Mouse (Mus musculus) adrenal gland (tissue): ENCODE results near the gene Kcnj4.

Experiments
- intact Hi-C: fragments of 180-260 bp; cut with DNase I; formaldehyde crosslinking; loops from one replicate; pipeline ENCODE4 v1.15.1; 2025

Kcnj4 gene

DNA sequence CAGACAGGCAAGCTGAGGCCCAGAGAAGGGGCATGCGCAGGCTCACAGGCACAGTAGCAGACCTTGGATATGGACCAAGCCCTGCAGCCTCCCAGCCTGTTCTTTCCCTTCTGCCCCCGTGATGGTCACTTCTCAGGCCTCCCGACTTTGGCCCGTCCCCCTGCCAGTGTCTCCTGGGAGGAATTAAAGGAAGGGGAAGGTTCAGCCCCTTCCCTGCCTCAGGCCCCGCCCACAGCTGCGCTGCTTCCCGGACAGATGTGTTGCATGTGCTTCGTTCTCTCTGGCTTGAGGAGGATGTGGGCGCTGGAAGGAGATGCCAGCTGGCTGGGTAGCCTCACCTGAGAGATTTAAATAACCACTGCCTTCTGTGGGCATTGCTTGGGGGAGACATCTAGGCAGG lies 8.9 kb upstream of the Kcnj4 start:
- intact Hi-C loops: no loop called here

DNA sequence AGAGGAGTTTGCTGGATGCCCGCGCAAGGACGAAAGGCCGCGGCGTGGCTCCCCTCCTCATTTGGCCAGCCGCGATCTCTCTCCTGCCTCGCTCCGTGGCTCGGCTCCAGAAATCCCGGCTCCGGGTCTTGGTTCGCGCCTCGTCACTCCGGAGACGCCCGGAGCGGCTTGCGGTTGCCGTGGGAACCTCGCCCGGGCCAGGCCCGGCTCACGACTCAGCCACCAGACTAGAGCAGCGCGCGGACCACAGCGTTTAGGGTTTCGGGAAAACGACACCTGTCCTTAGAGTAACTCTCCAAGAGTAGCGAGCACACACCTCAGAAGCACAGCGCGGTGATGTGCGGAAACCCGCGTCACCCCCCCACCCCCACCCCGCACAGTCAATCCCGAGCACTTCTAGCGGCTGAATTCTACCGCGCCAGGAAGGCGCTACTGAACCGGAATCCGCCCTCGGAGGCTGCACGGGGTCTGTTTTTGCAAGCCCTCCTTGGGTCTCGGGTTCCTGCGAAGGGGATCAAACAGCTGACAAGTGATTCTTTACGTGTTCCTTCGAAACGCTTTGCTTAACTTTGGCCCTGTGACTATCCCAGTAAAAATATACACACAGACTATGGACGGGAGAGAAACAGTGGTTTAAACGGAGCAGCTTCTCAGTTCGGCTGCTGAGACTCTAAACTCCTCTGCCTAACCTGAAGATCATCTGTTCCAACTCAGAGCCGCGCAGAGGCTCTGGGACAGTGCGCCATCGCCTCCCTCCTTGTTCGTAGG lies 6.7 kb upstream of the Kcnj4 start:
- intact Hi-C loops: no loop called here

DNA sequence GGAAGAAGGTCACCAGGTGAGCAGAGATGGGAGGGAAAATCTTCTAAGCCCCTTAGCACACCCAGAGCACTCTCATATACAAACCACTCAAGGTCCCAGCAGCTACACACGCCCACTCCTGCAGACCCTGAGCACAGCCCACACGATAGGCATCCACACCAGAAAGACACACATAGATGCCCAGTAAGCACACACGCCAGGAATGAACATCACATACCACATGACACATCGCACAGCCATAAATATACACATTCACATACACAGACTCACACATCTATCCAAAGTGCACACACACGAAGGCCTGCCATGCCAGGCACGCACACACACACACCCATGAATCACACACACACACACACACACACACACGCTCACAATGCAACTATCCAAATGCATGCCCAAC lies 5.4 kb upstream of the Kcnj4 start:
- intact Hi-C loops: no loop called here

DNA sequence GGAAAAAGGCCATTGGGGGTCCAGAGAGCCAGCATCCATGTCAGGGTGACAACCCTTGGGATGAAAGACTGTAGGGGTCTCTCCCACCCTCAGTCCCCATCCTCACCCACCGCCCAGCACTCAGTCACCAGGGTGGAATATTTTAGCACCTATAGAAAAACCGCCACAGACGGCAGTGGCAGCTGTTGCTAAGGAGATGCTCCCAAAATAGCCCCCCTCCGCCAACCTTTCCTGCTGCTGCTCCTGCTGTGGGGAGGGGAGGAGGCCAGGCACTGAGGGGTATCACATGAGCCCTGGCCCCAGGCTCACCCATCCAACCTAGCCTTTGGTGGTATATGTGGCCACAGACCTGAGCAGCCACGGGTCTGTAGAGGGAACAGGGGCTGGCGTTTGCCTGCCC lies 5.0 kb upstream of the Kcnj4 start:
- intact Hi-C loops: no loop called here

DNA sequence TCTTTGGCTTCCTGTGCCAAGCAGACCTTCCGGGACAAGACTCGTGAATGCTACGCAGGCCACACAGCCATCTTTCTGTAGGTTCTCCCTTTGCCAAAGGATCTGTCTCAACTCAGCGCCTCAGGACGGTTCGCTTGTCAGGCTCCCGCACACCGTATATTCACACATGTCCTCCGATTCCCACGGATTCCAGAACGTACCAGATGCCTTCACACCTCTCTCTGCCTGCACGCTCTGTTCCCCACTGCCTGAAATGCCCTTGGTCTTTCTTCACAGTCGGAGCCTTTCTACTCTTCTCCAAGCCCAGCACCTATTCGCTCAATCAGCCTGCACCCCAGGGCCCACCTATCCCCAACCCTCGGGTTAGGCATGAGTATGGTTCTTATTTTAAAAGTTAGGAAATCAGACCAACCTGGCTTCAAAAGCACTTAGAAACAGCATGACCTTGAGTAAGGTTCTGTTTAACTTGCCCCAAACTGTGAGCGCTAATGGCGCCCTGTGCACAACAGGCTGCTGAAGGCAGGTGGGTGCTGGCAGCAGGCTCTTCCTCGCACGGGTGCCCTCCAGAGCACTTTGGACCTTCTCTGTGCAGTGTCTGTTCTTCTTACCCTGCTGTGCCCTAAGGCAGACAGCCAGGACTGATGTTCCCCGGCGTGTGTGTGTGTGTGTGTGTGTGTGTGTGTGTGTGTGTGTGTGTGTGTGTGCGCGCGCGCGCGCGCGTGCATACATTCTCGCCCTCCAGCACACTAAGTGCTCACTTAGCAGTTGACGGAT lies 2.2 kb upstream of the Kcnj4 start:
- intact Hi-C loops: no loop called here

DNA sequence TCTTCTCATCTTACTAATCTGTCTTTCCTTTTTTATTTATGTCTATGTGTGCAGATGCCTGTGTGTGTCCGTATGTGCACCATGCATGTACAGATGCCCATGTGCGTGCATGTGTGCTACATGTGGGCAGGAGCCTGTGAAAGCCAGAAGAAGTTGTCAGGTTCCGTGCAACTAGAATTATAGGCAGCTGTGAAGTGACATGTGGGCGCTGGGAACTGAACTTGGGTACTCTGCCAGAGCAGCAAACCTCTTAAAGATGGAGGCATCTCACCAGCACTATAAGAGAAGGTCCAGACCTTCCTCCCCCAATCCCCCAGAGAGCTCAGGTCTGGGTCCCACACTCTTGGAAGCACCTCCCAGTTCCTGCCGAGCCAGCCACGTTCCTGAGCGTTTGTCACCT lies 1.4 kb upstream of the Kcnj4 start:
- intact Hi-C loops: no loop called here

DNA sequence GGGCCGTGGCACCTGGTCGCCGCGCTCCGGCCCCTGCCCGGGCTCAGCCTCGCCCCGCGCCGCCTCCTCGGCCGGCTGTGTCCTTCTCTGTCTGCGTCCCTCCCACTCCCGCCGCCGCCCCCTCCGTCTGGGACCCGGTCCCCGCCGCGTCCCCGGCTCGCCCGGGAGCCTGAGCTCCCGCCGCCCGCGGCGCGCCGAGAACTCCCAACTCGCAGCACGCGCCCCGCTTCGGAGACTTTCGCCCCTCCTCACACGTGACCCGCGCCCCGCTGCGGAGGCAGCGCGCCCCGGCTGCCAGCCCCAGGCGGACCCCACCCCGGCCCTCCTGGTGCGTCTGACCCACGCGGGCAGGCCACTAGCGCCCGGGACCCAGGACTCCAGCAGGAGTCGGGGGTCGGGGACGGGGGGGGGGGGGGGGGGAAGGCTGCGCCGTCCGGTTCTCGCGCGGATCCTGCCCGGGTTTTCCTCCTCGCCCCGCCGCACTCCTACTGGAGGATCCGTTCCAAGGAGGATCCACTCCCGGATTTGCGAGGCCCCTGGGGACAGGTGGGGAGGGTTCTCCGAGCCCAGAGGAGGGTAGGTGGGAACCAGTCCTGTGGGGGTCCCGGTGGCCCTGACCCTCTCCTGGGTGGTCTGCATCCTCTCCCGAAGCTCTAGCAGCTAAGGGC lies 709 bp upstream of the Kcnj4 start:
- intact Hi-C loops: no loop called here

DNA sequence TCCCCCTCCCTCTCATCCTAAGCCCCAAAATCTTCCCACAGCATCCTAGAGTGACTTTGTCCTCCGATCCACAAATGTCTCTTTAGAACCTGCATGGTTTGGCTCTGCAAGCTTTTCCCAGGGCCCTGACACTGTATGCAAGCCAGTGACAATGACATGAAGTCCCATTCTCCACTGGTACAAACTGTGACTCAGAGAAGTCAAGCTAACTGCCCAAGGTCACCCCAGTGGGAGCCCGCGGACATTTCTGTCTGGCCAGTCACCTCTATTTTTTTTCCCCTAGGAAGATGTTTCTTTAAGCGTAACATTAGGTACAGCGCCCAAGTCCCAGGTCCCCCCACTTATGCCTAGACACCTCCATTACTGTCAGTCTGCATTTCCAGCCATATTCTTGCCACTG lies 1.6 kb downstream of the Kcnj4 start:
- intact Hi-C loops: no loop called here

DNA sequence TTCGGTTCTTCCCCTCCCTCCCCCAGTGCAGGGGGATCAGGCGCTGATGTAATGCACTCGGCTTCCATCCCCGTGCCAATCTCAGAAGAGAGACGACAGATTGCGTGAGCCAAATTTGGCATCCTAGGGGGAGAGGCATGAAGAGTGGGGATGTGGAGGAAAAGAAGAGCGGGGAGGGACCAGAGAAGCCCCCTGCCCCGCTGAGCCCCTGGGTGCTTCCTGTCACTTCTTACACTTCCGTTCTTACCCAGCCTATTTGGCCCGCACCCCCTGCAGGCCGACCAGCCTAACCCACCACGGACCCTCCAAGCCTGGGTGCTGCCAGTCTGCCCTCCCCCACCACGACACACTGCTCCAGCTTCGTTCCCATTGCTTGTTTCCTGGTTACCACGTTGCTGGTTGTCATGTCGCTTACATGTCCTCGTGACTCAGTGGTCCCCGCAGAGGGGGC lies 2.1 kb downstream of the Kcnj4 start:
- intact Hi-C loops: no loop called here

DNA sequence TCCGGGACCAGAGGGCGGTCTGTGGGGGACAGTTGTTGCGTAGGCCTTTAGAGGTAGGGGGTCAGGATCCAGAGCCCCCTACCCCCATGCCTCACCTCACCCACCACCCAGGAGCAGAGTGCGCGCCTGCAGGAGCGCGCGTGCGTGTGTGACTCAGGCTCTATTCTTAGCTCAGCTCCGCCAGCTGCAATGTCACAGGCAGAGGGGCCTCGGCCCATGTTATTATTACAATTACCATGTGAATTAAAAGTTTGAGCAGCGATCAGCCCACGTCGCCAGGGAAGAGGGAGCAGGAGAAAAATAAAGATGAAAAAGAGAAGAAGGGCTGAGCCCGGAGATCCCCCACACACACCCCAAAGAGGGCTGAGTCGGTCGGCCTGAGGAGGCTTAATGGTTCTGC lies 4.9 kb downstream of the Kcnj4 start:
- intact Hi-C loops: no loop called here

DNA sequence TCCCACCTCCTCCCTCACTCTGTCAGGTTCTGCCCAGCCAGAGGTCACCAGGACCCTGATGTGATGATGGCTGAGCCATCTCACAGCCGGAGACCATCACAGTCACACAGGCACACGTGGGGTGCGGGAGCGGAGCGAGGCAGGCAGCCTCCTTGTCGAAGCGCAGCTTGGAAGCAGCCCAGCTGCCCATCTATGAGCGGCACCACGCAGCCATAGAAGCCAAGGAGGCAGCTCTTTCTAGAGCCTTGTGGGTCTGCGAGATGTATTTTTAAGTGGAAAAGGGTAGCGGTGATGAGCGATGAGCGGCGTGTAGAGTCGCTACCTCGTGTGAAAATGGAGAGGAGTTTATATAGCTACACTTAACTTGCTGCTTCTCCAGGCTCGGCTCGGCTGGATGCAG lies 11.5 kb downstream of the Kcnj4 start:
- intact Hi-C loops: loop anchor here (10.0 kb wide), 1 partner anchor 111 kb away; the partner anchor contains the start of gene Dmc1

DNA sequence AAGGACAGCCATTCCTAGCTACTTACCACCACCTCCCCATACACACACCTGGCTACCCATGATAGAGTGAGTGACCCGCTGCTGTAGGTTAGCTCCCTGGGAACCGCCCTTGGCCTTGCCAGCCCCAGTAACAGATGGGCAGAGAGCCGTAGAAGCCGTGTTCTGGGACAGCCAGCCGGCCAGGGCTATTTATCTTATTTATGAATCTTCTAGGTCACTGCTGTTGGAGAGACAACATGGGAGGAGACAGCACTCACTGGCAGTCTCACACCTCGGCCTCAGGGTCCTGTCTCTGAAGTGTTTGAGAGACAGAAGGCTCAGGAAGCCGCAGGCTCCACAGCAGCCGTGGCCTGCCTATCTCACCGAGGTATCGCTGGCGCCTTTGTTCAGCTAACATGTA lies 15.6 kb downstream of the Kcnj4 start:
- intact Hi-C loops: no loop called here

DNA sequence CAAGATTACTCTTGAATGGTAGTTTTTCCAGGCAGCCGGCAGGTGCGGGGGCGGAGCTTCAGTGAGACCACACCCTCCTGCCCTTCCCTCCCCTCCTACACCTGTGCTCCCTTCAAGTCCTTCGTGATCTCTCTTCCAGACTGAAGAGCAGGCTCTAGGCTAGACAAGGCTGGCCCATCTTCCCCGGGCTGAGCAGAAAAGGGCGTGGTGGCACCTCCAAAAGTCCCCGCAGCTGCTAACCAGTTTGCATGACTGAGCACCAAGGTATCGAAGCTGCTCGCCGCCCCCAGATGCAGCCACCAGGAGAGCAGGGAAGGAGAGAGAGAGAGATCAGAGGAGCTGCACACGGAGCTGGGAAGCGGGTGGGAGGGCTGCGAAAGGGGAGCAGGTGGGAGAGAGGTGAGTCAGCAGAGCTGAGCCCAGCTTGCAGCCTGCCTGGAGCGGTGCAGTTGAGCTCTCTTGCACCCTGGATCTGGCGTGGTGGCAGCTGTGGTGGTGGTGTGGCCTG lies 23.8 kb downstream of the Kcnj4 start:
- intact Hi-C loops: no loop called here

DNA sequence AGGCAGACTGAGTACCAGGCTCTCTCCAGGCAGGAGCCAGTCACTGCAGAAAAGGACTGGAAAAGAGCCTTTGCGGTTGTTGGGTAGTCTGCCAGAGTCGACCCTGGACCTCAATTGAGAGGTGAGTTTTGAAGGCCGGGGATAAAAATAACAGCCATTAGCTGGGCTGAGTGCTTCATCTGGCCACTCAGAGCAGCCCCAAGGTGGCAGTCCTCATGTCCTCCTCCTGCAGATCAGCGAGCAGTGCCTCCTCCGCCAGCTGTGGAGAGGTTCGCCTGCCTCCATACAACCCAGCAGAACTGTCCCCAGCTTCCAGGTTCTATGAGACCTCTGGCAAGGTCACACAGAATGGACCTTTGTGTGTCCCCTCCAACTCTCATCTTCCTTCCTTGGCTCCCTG lies 27.8 kb downstream of the Kcnj4 start:
- intact Hi-C loops: no loop called here

DNA sequence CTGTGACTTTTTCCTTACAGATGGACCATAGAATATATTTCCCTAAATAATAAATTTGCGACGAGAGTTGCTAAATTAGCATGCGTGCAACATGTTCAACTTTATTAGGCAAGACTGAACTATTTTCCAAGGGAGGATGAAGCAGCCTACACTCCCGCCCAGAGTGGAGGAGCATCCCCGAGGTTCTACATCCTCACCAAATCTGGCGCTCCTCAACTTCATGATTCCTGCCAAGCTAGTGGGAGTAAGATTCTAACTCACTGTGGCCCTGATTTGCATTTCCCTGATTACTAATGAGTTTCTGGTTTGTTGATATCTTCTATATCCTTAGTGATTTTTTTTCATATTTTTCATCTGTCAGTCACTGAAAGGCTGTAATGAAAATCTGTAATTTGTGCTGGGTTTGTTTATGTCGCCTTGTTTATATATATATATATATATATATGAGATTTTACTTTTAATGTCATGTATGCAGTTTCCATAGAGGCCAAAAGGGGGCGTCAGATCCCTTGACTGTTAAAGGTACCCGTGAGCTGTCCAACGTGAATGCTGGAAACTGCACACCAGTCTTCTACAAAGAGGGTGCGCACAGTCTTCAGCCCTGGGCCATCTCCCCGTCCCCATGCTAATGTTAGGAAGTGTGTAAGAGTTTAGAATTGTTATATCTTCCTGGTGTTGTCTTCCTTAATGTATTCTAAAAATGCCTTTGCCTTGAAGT lies 31.2 kb downstream of the Kcnj4 start:
- intact Hi-C loops: no loop called here

DNA sequence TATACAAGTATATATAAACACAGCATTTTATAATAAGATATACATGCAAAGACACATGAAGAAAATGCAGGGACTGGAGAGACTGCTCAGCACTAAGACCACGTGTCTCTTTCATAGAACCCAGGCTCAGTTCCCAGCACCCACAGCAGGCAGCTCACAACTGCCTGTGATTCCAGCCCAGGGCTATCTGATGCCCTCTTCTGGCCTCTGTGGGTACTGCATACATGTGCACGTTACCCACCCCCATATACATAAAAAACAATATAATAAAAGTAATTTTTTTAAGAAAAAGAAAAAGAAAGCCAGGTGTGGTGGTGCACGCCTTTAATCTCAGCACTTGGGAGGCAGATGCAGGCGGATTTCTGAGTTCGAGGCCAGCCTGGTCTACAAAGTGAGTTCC lies 32.0 kb downstream of the Kcnj4 start:
- intact Hi-C loops: no loop called here

DNA sequence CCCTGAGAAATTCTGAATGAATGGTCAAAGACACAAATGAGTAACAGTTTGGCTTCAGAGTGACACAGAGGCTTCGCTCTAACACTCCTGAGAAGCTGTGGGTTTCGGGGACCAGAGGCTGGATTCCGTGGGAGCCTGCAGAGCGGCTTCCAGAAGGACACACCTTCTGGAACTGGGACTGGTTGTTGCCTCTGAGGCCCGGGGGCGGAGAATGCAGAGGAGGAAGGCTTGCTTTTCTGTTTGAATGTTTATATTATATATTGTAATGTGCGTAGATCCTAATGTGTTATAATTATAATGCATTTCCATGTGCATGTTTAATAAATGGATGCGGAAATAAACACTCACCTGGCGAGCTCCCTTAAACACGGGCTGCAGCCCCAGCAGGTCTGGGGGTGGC lies 33.9 kb downstream of the Kcnj4 start:
- intact Hi-C loops: no loop called here

DNA sequence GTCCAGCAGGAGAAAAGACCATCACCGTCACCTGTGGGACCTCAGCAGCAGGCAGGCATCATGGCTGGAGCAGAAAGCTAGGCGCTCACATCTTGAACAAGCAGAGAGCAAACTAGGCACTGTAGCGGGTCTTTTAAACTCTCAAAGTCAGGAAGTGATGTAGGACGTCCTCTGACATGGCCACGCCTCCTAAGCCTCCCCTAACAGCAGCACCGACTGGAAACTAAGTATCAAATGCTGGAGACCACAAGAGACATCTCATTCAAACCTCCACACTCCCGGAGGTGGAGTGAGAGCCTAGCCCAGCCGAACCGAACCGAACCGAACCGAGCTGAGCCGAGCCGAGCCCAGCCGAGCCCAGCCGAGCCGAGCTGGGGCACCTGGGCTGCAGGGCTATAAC lies 34.5 kb downstream of the Kcnj4 start:
- intact Hi-C loops: no loop called here

DNA sequence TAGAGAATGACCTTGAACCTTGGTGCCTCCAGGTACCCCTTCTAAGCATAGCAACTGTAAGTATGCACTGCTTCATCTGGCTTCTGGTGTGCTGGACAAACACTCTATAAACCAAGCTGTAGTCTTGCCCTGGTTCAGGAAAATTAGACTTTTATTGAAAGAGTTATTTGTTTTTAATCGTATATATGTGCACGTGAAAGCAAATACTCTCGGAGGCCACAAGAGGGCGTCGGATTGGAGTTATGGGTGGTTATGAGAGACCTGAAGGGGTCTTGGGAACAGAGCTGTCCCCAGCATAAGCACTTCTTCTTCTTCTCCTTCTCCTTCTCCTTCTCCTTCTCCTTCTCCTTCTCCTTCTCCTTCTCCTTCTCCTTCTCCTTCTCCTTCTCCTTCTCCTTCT lies 35.5 kb downstream of the Kcnj4 start:
- intact Hi-C loops: loop anchor here (10.0 kb wide), 1 partner anchor 145 kb away; the partner anchor contains the start of gene Pla2g6

DNA sequence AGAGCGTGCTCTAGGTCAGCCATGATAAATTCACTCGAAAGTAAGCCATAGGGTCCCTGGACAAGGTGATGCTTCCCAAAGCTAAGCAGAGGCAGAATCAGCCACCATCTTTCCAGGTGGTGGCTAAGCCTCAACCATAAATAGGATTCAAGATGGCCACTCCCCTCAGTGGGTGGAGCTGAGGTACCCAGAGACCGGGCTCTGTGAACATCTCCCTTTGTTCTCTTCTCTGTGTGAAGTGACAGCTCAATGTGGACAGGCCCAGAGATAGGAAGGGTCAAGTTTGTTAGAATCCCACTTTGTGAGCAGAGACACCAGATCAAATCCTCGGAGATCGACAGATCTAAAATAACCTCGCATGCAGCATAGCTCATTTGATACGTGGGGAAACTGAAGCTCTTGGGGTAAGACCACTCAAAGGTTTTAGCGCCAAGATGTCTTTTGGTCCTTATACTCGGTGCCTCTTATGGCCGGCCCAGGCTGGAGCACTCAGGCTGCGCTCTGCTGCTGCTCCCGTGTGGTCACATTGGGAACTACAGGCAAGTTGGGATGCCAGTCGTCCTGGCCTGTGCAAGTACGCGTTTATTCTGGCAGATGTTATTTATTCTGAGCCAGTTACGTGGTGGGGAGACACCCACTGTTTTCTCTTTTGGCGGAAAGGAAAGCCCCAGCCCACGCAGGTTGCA lies 38.3 kb downstream of the Kcnj4 start:
- intact Hi-C loops: loop anchor here (2.0 to 10.0 kb wide), 3 partner anchors 56 to 224 kb away; partner anchors contain the start of gene Pla2g6

DNA sequence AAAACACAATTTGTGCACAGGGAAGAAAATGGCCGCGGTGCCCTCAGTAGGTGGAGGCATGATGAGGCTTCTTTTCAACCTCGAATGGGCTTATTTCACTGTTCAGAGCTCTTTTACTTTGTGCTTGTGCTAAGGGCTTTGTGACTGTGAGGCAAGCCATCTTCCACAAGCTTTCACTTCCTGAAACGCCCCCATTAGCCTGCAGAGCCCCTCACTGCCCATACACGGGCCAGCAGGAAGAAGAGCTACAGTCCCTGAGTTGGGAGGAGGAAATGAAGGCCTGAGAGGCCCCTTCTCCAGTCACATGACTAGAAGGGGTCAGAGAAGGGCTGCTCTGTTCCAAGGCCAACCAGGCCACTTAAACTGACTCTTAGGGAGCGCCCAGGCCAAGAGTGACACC lies 48.5 kb downstream of the Kcnj4 start:
- intact Hi-C loops: no loop called here
